Mouse (Mus musculus) C2C12 (cell line): Measurements from ENCODE around the gene Usp3. TPM values are rescaled to one million over a fixed set of nuclear protein-coding genes. Genes with fewer than 3 reads are reported as not detected.
A peak's percentile ranks its signal among the peaks of the same experiment; 100 is the strongest.

Experiments used
- H3K27me3 ChIP-seq: one replicate; pipeline ENCODE4 v1.6.1; 2011; ENCODE audit not compliant: control insufficient read depth, insufficient read depth, insufficient read length
- H3K36me3 ChIP-seq: one replicate; pipeline ENCODE4 v1.6.1; 2011; ENCODE audit not compliant: control insufficient read depth, insufficient read depth
- H3K4me3 ChIP-seq: one replicate; pipeline ENCODE4 v1.5.1; 2011; ENCODE audit warnings: mild to moderate bottlenecking, control low read depth; ENCODE audit not compliant: poor library complexity, insufficient read depth, severe bottlenecking
- H3K79me2 ChIP-seq: one replicate; pipeline ENCODE4 v1.6.1; 2011; ENCODE audit not compliant: control insufficient read depth, insufficient read depth
- H3K79me3 ChIP-seq: one replicate; pipeline ENCODE4 v1.6.1; 2011; ENCODE audit warnings: low read depth, control low read depth
- H3ac ChIP-seq: one replicate; pipeline ENCODE3; 2011; ENCODE audit warnings: low read depth; ENCODE audit not compliant: control insufficient read depth, insufficient read length
- CEBPB ChIP-seq: IDR thresholded peaks from one replicate; pipeline ENCODE4 v1.6.1; 2011; ENCODE audit warnings: low read depth, mild to moderate bottlenecking, control low read depth, moderate library complexity
- CTCF ChIP-seq: IDR thresholded peaks from one replicate; pipeline ENCODE4 v1.5.1; 2011; ENCODE audit not compliant: control insufficient read depth, insufficient read depth, insufficient read length
- FOSL1 ChIP-seq: IDR thresholded peaks from one replicate; pipeline ENCODE4 v1.8.0; 2011; ENCODE audit warnings: mild to moderate bottlenecking, low read length; ENCODE audit not compliant: poor library complexity, insufficient read depth, severe bottlenecking
- MAX ChIP-seq: IDR thresholded peaks from one replicate; pipeline ENCODE4 v1.6.1; 2011; ENCODE audit warnings: mild to moderate bottlenecking, control low read depth
- MYOD1 ChIP-seq: IDR thresholded peaks from one replicate; pipeline ENCODE4 v1.6.1; 2011; ENCODE audit warnings: low read depth; ENCODE audit not compliant: control insufficient read depth, insufficient read length
- MYOG ChIP-seq: IDR thresholded peaks from one replicate; pipeline ENCODE4 v1.6.1; 2011; ENCODE audit not compliant: control insufficient read depth, insufficient read length; ENCODE audit errors: extremely low read depth
- USF1 ChIP-seq: IDR thresholded peaks from one replicate; pipeline ENCODE4 v1.6.1; 2011; ENCODE audit warnings: low read depth, mild to moderate bottlenecking, control low read depth, moderate library complexity
- polyA plus RNA-seq: library from polyadenylated mRNA; unstranded; fragments of >200 nt; fragmentation: generic; extraction: Trizol; gene quantifications from one replicate; pipeline ENCODE4 v1.2.1, GENCODE M21; 2012; ENCODE audit warnings: missing spikeins

Gene Usp3
- polyA plus RNA-seq, 1 experiment: 12.1 TPM

- Histone ChIP-seq H3K27me3 (no peaks in the 10 kb centered on the region), H3K79me2 (no peaks in the 10 kb centered on the region), H3K4me3 (no peak overlapping the region), H3K36me3 (no peaks in the 10 kb centered on the region), H3K79me3 (no peaks in the 10 kb centered on the region), H3ac (no peak overlapping the region)
- TF ChIP-seq USF1: no peak
- TF ChIP-seq CEBPB: no peak
- TF ChIP-seq MYOG: no peak
- TF ChIP-seq CTCF: no peak
- TF ChIP-seq FOSL1: no peak
Measured at GRCm38 (mm10) chr9:66606851-66607250, 13.9 kb upstream of the Usp3 start.

GRCm38 (mm10) chr9:66605876-66606750 is 13.2 kb upstream of the Usp3 start:
- Histone ChIP-seq H3K79me3 (no peaks in the 10 kb centered on the region), H3K79me2 (no peaks in the 10 kb centered on the region), H3K27me3 (no peaks in the 10 kb centered on the region), H3ac (no peak overlapping the region), H3K4me3 (no peak overlapping the region), H3K36me3 (no peaks in the 10 kb centered on the region)
- TF ChIP-seq FOSL1: no peak
- peak; percentile 10 for TF ChIP-seq USF1

GRCm38 (mm10) chr9:66604349-66605206 is 11.6 kb upstream of the Usp3 start:
- Histone ChIP-seq H3K79me3 (no peaks in the 10 kb centered on the region), H3K4me3 (no peak overlapping the region), H3ac (no peak overlapping the region), H3K79me2 (no peaks in the 10 kb centered on the region), H3K36me3 (no peaks in the 10 kb centered on the region), H3K27me3 (no peaks in the 10 kb centered on the region)
- TF ChIP-seq FOSL1: no peak
- no peak for TF ChIP-seq MAX
- TF ChIP-seq CTCF: no peak
- no peak for TF ChIP-seq CEBPB
- TF ChIP-seq MYOG: no peak
- no peak for TF ChIP-seq MYOD1
- TF ChIP-seq USF1: no peak

DNA sequence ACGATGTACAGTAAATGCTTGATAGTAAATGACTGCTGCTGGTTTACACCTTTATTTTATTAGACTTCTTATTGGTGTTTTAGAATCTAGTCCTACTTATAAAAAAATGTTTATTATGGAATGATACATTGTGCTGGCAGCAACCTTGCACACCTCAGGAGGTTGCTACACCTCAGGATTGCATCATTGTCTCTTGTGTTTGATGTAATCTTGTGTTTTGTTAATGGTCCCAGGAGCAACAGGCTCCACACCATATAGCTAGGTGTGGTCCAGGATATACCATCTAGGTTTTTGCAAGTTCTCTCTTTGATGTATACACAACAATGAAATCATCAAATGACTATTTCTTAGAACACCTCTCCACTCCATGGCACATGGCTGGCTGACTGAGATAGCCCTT is 11.0 kb upstream of the Usp3 start:
- H3ac ChIP-seq: no peak overlapping the region
- no peaks in the 10 kb centered on the region for H3K79me2 ChIP-seq
- H3K36me3 ChIP-seq: no peaks in the 10 kb centered on the region
- TF ChIP-seq CEBPB (no peak), FOSL1 (no peak), USF1 (no peak), MYOD1 (no peak), CTCF (no peak), MAX (no peak), MYOG (no peak)
- no peak overlapping the region for H3K4me3 ChIP-seq
- no peaks in the 10 kb centered on the region for H3K27me3 ChIP-seq
- no peaks in the 10 kb centered on the region for H3K79me3 ChIP-seq

DNA sequence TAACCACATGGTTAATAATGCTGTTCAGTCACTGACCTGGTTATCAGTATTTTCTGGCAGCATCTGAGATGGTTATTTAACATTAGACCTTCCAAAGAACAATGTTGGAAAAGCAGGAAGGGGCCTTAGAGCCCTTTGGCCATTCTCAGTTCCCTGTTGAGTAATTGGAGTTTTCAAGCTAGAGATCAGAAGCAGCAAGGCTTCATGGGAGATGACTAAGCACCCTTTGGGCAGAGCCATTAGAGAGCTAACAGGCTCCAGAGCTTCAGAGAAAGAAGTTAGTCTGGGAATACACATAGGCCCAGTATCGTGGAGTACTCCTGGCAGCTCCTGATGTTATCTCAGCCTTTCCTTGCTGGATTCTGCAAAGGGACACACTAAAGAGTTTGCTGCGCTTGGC is 8.1 kb upstream of the Usp3 start:
- TF ChIP-seq MYOD1 (no peak), CEBPB (no peak), USF1 (no peak), MYOG (no peak), MAX (no peak), FOSL1 (no peak), CTCF (no peak)
- Histone ChIP-seq H3K79me2 (no peaks in the 10 kb centered on the region), H3K79me3 (no peaks in the 10 kb centered on the region), H3ac (no peak overlapping the region), H3K27me3 (no peaks in the 10 kb centered on the region), H3K36me3 (no peaks in the 10 kb centered on the region), H3K4me3 (no peak overlapping the region)
